Mouse (Mus musculus): Measurements from ENCODE around the gene Nfasc. TPM values are rescaled to one million over a fixed set of nuclear protein-coding genes. Genes with fewer than 3 reads are reported as not detected.
A peak's percentile ranks its signal among the peaks of the same experiment; 100 is the strongest.

Gene Nfasc
- polyA plus RNA-seq, 1 experiment from 2014 or later = 50.3 TPM

DNA sequence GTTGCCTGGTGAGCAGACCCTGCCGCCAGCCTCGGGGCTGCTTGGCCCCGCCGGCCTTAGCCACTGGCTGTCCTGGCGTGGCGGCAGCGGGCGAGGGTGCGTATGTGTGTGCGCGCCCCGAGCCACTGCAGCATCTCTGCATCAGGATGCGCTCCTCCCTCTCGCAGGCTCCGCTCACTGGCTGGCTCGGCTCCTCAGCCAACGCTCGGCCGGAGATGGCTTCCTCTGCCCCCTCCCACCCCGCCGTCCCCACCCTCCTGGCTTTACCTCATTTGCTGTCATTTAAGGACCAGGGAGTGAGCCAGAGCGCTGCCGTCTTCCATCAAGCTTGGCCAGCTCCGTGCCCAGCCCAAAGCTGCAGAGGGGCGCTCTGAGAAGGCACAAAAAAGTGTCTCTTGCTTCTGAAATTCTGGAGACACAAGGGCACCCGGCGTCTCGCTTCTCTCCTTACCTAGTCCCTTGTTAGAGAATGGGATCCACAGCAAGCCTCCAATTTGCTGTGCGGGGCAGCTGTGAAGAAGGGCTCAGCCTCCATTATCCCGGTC, 198.8 kb downstream of the Nfasc start, which contains the start of gene Cntn2:
Cntn2 (minus strand) TSS at position 495 of the 545 bp plus-strand sequence.
- Histone ChIP-seq H3K27ac (peak within 1 kb of the TSS; percentile 90), H3K9ac (replicated peaks) (peak within 1 kb of the TSS; percentile 80), H3K4me2 (replicated peaks) (peak within 1 kb of the TSS; percentile 73), H3K9me3 (no peaks in the 10 kb centered on the region), H3K27me3 (peaks cover 29% of the 10 kb centered on the region), H3K36me3 (no peaks in the 10 kb centered on the region), H3K4me3 (replicated peaks) (peak within 1 kb of the TSS; percentile 52), H3K4me1 (replicated peaks) (peaks cover 65% of the 10 kb centered on the region)
- WGBS = 1% methylated on average over 30 of the region's 30 CpGs
- ATAC-seq = peak; percentile 91

DNA sequence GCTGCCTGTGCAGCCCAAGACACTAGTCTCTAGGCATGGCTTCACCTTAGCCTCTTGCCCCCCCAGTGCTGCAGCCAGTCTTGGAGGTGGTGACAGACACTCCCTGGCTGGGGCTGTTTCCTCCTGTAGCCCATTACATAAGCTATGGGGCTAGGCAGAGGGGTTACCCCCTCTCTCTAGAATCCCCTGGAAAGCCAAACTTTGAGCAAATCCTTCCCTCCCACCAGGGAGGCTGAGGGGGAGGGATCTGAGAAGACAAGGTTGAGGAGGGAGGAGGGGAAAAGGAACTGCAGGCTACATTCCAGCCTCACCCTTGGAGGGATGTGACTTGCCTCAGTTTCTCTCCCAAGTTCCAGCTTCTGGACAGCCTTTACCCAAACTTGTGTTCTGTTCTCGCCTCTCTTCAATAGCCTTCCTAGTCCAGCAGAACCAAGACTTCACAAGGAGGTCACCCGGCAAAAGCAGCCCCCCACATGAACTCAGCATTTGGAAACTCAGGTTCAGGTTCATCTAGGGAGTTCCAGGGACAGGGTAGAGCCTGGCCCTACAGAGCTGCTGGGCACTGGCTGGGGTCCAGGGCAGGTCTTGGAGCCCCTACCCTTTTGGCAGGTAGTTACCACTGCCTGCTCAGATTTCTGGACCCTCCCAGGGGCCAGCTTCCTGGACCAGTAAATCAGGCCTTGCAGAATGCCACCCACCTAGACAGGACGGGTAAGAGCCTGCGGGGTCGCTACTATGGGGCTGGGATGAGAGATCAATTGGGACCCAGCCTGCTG, 199.6 kb downstream of the Nfasc start:
- Histone ChIP-seq H3K4me2 (replicated peaks) (peak overlapping the region; percentile 73), H3K27ac (peak overlapping the region; percentile 90), H3K9me3 (no peaks in the 10 kb centered on the region), H3K4me3 (replicated peaks) (peak overlapping the region; percentile 52), H3K9ac (replicated peaks) (peak overlapping the region; percentile 80), H3K4me1 (replicated peaks) (peaks cover 72% of the 10 kb centered on the region), H3K27me3 (peaks cover 29% of the 10 kb centered on the region), H3K36me3 (no peaks in the 10 kb centered on the region)
- ATAC-seq = peak; percentile 41
- 16% methylated on average over 5 of the region's 5 CpGs for WGBS

DNA sequence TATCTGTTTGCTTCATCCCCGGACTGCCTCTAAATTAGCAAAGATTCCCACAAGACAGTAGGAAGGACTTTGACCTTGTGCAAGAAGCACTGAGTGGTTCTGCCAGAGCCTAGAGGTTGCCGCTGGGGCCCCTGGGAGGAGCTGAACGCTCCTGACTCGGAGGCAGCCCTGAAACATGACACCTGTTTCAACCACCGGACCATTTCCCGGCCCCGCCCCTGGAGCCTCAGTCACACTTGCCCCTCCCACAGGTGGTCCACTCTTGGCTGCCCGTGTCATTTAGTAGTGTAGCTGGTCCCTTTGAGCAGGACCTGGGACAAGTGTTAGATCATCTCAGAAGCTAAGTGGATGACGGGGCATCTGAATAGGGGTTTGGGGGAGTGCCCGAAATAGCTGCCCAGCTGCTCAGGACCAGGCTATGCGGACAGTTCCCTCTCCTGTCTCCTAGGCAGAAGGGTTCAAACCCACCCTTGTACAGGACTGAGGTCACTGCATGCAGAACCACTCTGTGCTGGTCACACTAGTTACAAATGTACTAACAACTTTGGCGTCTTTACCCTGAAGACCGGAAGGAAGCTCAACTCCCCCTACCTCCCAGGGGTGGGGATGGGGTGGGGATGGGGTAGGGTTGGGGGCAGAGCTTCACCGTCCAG, 200.3 kb downstream of the Nfasc start:
- Histone ChIP-seq H3K27me3 (peaks cover 29% of the 10 kb centered on the region), H3K27ac (no peak overlapping the region; the same call in none of the 2 replicates), H3K4me3 (replicated peaks) (peak overlapping the region; percentile 52), H3K9ac (replicated peaks) (peak overlapping the region; percentile 80), H3K36me3 (no peaks in the 10 kb centered on the region), H3K4me2 (replicated peaks) (peak overlapping the region; percentile 73), H3K4me1 (replicated peaks) (peaks cover 72% of the 10 kb centered on the region), H3K9me3 (no peaks in the 10 kb centered on the region)
- ATAC-seq = 0 out of 2 replicates have a peak, but pooled peaks have one; percentile 7
- 4% methylated on average over 14 of the region's 14 CpGs for WGBS

DNA sequence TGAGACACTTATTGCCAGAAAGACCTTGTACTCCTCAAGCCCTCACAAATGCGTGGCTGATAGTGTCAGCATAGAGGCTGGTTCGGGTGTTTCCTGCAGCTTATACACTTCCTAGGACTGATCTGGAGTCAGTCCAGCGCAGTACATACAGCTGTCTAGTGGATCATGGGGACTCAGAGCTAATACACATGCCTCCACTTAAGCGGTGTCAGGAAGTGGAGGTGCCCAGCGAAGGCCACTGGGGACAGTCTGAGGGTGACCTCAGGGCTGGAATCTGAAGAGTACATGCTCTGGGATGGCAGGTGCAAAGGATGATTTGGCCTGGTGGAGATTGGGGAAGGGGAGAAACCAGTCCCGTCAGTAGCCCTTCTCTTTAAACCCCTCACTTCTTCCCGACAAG, 200.9 kb downstream of the Nfasc start:
- Histone ChIP-seq H3K27me3 (peaks cover 29% of the 10 kb centered on the region), H3K4me2 (replicated peaks) (peak overlapping the region; percentile 73), H3K4me3 (replicated peaks) (peak overlapping the region; percentile 52), H3K27ac (no peak overlapping the region), H3K4me1 (replicated peaks) (peaks cover 70% of the 10 kb centered on the region), H3K36me3 (no peaks in the 10 kb centered on the region), H3K9ac (replicated peaks) (peak overlapping the region; percentile 80; the same call in 1 of the 2 replicates), H3K9me3 (no peaks in the 10 kb centered on the region)
- no peak for ATAC-seq
- 56% methylated on average over 7 of the region's 7 CpGs for WGBS

DNA sequence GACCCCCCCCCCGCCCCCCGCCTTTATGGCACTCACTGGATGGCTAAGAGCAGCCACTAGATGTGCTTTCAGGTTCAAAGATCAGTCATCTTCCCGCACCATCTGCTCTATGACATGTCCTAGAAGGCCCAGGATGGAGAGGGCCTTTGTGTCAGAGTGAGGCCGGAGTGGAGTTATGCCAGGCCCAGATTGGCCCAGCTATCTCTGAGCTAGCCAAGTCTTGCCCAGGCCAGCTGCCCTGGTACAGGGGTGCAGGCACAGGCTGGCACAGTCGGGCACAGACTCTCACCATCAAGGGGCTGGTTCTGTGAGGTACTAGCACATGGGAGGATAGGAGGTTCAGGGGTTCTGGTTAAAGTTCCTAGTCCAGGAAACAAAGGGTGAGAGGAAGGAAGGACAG, 203.9 kb downstream of the Nfasc start:
- peak overlapping the region; percentile 73; the same call in 1 of the 2 replicates for H3K4me2 ChIP-seq (replicated peaks)
- 0 out of 2 replicates have a peak overlapping the region, but pooled peaks have one; percentile 1 for H3K27ac ChIP-seq

DNA sequence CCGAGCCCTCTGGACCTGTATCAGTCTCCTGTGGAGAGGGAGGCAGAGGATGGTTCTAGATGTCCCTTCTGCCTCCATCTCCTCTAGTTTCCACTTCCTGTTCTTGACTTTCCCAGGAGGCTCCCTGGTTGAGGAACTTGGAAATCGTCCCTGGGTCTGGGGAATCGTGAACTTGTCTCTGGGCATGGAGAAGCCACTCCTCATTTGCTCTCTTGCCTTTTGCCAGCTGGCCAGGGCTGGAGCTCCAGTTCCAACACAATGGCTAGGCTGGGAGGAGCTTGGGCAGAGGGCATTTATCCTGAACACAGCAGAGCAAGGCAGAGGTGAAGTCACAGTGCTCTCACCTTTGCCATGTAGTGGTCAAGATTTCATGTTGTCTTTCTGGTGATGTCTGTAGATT, 205.2 kb downstream of the Nfasc start:
- 92% methylated on average over 3 of the region's 3 CpGs for WGBS
- H3K4me1 ChIP-seq (replicated peaks) = peaks cover 82% of the 10 kb centered on the region
- no peak overlapping the region for H3K9ac ChIP-seq (replicated peaks)
- peaks cover 6% of the 10 kb centered on the region for H3K27me3 ChIP-seq
- H3K9me3 ChIP-seq = no peaks in the 10 kb centered on the region
- no peak for ATAC-seq
- no peak overlapping the region for H3K4me2 ChIP-seq (replicated peaks)
- no peak overlapping the region for H3K4me3 ChIP-seq (replicated peaks)
- H3K27ac ChIP-seq = no peak overlapping the region
- 0 out of 2 replicates have a peak, but pooled peaks cover 9% of the 10 kb centered on the region for H3K36me3 ChIP-seq

More for the DNA sequence above, 203.9 kb downstream of the Nfasc start:
- Histone ChIP-seq H3K9me3 (no peaks in the 10 kb centered on the region), H3K36me3 (0 out of 2 replicates have a peak, but pooled peaks cover 3% of the 10 kb centered on the region), H3K9ac (replicated peaks) (no peak overlapping the region), H3K4me1 (replicated peaks) (peaks cover 84% of the 10 kb centered on the region), H3K27me3 (peaks cover 13% of the 10 kb centered on the region), H3K4me3 (replicated peaks) (no peak overlapping the region)
- ATAC-seq = no peak
- WGBS = 71% methylated on average over 5 of the region's 5 CpGs

DNA sequence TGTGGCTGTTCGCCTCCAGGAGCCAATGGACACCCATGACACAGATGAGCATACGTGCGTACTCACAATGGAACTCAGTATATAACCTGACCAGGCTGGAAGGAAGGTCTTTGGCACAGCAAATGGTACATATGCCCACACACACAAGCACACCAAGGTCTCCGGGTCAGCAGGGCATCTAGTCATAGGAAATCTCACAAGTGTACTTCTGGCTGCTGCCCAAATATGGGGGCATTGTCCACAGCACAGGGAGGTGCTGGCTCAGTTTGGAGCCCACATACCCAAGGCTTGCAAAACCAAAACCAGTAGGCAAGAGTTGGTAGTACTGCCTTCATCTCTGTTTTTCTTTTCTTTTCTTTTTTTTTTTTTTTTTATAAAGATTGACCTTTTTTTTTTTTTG, 206.1 kb downstream of the Nfasc start:
- 89% methylated on average over 4 of the region's 4 CpGs for WGBS
- Histone ChIP-seq H3K27me3 (no peaks in the 10 kb centered on the region), H3K27ac (peak overlapping the region; percentile 61; the same call in 1 of the 2 replicates), H3K4me2 (replicated peaks) (no peak overlapping the region), H3K36me3 (0 out of 2 replicates have a peak, but pooled peaks cover 9% of the 10 kb centered on the region), H3K9me3 (no peaks in the 10 kb centered on the region), H3K4me1 (replicated peaks) (peaks cover 82% of the 10 kb centered on the region), H3K4me3 (replicated peaks) (no peak overlapping the region), H3K9ac (replicated peaks) (no peak overlapping the region)
- ATAC-seq = no peak

DNA sequence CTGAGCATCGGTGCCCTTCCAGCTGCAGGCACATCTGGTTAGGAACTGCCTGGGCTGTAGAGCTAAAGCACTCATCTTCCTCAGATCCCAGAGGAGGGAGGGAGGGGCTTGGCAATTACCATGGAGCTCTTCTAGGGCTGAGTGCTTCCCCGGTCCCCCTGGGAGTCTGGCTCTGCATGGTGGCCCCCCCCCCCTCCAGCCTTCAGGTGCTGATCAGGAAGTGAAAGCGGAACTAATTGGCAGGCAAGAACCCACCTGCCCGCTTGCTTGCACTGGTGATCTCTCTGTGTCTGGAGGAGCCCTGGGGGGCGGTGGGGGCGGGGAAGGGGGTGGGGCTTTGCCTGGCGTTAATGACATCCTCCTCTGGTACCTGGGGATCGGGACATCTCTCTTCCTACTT, 207.8 kb downstream of the Nfasc start:
- 9% methylated on average over 8 of the region's 8 CpGs for WGBS
- Histone ChIP-seq H3K4me2 (replicated peaks) (peak overlapping the region; percentile 11; the same call in 1 of the 2 replicates), H3K36me3 (peaks cover 12% of the 10 kb centered on the region), H3K9ac (replicated peaks) (no peak overlapping the region; the same call in 1 of the 2 replicates), H3K27ac (peak overlapping the region; percentile 61), H3K9me3 (no peaks in the 10 kb centered on the region), H3K27me3 (no peaks in the 10 kb centered on the region), H3K4me1 (replicated peaks) (peaks cover 75% of the 10 kb centered on the region), H3K4me3 (replicated peaks) (no peak overlapping the region)
- ATAC-seq = no peak

DNA sequence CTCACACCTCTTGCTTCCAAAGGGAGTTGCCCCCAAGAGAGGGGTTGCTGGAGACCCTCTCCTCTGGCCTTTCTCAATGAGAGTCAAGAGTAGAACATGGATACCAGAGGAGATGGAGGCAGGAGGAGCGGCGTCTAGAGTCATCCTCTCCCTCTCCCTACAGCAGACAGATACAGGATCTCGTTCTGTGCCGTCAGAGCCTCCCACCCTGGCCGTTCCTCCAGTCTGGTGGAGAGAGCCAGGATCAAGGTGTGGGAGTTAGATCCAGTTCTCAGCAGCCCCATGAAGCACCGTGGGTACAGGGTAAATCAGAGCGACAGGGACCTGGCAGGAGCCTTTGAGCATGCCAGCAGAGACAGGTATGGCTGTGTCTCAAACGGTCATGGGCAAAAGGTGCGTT, 209.1 kb downstream of the Nfasc start:
- ATAC-seq = no peak
- Histone ChIP-seq H3K9ac (replicated peaks) (no peak overlapping the region), H3K27ac (peak overlapping the region; percentile 48), H3K9me3 (no peaks in the 10 kb centered on the region), H3K27me3 (no peaks in the 10 kb centered on the region), H3K4me1 (replicated peaks) (peaks cover 65% of the 10 kb centered on the region), H3K4me3 (replicated peaks) (no peak overlapping the region), H3K36me3 (peaks cover 25% of the 10 kb centered on the region), H3K4me2 (replicated peaks) (no peak overlapping the region)
- 70% methylated on average over 9 of the region's 9 CpGs for WGBS

DNA sequence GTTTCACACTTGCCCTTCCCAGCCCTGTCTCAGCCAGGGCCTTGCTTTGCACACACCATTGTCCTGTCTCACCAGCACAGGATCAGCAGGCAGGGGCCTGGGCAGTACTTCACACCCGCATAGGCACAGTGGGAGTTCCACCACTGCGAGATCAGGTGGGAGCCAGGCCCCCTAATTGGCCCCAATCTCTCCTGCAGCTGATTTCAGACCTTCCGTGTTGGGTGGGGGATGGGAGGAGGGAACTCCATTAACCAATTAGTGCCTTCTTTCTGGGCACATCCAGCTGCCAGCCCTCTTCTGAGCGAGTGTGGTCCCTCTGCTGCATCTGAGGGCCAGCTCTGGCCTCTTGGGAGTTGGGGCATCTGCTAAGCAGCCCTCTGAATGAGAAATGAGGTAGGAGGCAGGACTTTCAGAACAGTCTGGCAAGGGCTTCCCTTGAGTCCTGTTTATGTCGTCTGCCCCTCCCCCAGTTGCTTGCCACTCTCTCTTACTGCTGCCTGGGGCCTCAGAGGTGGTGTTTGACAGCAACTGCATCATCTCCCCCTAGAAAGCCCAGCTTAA, 210.9 kb downstream of the Nfasc start:
- H3K4me2 ChIP-seq (replicated peaks) = 0 out of 2 replicates have a peak overlapping the region, but pooled peaks have one; percentile 1
- H3K4me3 ChIP-seq (replicated peaks) = no peak overlapping the region
- 4% methylated on average over 5 of the region's 5 CpGs for WGBS
- peak overlapping the region; percentile 83 for H3K27ac ChIP-seq
- H3K9ac ChIP-seq (replicated peaks) = peak overlapping the region; percentile 2; the same call in 1 of the 2 replicates
- H3K36me3 ChIP-seq = peaks cover 31% of the 10 kb centered on the region
- peak; percentile 76 for ATAC-seq
- H3K27me3 ChIP-seq = no peaks in the 10 kb centered on the region
- H3K4me1 ChIP-seq (replicated peaks) = peaks cover 73% of the 10 kb centered on the region
- no peaks in the 10 kb centered on the region for H3K9me3 ChIP-seq

DNA sequence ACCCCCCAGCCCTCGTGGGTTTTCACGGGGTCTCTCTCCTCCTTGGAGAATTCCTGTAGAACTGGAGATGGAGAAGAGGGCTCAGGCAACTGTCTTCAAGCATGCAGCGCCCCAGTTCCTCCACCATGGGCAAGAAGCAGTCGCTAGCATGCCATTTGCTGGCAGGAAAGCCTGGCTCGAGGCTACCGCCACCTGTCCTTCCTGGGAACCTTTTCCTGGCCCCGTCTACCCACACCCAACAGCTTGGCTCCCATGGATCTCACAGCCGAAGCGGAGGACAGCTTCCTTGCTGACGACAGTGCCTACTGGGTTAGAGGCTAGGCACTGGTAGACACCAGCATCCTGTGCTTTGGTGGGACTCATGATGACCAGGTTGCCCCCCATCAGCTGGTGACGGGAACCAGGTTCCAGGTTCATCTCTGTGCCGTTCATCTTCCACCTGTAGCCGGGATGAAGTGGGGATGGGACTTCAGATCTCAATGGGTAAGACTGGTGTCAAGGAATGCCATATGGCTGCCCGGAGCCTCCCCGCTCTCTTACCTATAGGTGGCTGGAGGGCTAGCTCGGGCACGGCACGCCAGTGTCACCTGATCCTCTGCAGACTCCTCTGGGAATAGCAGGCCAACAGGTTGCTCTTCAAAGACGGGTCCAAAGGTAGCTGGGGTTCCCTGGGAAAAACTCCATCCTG, 212.8 kb downstream of the Nfasc start:
- Histone ChIP-seq H3K4me3 (replicated peaks) (no peak overlapping the region), H3K9me3 (no peaks in the 10 kb centered on the region), H3K27ac (no peak overlapping the region), H3K4me1 (replicated peaks) (peaks cover 55% of the 10 kb centered on the region), H3K4me2 (replicated peaks) (no peak overlapping the region), H3K27me3 (peaks cover 4% of the 10 kb centered on the region; the same call in 1 of the 2 replicates), H3K9ac (replicated peaks) (no peak overlapping the region), H3K36me3 (peaks cover 42% of the 10 kb centered on the region)
- ATAC-seq = no peak
- 92% methylated on average over 19 of the region's 19 CpGs for WGBS

Measured in midbrain, embryonic 13.5 days (tissue).